Mouse (Mus musculus) retina, adult 2 months (tissue): ENCODE results near the gene Fam173a.
A peak's percentile ranks its signal among the peaks of the same experiment; 100 is the strongest.

ENCODE experiments used
- DNase-seq: peaks from one replicate; pipeline ENCODE4 v3.0.0-alpha.2; 2012; ENCODE audit warnings: low read depth, low spot score

Fam173a gene

DNA sequence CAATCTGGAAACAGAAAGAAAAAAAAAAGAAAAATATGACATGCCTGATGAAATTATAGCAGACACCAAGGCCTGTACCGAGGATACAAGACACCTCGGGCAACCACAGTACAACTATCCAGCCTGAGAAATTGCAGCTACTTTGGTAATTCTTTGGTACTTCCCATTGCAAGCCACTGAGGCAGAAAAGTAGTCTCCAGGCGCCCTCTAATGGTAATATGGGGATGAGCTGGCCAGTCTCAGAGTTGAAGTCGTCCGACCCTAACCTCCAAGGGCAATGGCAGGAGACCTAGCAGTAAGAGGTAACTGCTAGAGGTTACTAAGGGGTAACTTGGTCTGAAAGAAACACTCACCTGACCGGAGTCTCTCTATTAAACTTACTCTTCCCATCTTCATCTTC is 8.3 kb upstream of the Fam173a start:
- no peak for DNase-seq

DNA sequence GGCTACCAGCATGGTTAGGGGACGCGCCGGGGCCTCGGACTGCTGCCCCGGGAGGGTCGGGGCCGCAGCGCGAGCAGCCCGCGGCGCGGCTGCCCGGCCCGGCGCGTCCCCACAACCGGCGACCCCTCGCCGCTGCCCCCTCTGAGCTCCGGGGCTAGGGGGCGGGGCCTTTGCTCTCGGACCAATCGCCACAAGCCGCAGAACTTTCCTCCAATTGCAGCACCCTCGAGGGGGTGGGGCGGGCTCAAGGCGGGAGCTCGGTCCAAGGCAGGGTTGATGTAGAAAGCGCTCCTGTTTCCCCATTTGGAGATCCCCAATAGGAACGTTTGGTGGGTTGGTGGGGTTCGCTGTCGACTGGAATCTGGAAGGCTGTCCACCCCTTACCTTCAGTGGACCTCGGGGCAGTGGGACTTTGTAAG is 4.3 kb upstream of the Fam173a start, which contains the start of gene Metrn:
Metrn (minus strand) TSS at position 186 of the 419 bp plus-strand sequence.
- no peak for DNase-seq

DNA sequence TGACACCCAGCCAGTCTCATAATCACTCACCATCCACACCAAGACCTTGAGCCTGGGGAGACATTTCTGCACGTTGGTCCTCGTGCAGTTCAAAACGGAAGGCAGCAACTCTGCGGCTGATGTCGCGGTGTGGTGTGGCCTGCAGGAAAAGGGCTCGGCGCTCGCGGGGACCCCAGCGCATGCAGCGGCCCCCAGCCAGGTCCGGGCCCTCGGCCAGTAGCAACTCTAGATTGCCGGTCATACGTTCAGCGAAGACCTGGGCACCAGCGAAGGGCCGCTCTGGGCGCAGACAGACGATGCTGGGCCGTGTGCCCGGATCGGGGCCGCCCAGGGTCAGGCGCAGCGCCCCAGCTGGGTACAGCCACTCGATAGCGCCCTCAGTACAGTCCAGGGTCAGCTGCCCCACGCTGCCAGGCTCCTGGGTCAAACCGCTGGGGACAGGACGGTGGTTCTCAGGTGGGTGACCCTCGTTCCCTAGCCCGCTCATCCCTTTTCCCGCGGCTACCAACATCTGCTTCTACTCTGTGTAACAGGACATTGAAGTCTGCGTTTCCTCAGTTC is 3.6 kb upstream of the Fam173a start:
- no peak for DNase-seq

DNA sequence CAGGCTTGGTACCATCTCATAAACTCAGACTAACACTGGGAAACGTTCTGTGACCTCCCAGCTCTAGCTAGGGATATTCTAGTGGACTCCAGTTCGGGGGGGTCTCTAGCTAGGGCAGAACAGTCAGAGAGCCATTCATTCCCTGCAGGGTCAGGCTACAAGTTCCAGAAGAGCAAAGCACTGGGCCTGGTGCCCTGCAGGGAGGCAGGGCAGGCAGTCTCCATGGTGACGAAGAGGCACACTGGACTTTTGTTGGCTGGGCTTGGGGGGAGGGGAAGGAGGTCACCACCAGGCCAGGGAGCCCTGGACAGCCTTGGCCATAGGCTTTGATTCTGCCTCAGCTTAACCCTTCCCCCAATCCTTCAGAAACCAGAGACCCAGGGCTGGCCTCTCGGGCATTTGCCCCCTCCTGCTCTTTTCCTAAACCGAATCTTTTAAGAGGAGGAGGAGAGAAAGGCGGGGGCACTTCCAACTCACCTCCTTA is 3.0 kb upstream of the Fam173a start, which contains the start of gene AC134908.4:
AC134908.4 (minus strand) TSS at position 51 of the 484 bp plus-strand sequence.
- no peak for DNase-seq

DNA sequence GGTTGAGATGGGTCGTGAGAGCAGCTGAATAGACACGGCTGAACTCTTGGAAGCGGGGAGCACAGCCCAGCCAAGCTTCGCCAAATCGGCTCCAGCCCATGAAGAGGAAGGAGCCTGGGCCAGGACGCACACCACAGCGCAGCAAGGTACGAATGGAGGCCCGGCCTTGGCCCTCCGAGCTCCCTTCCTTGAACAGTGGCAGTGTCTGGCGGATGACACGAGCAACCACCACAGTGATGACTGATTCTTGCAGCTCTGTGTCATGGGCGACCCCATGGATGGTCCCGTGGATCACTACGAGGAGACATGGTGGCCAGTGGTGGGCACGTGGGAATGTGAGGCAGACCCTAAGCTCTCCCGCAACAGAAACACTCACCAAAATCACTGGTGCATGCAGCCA is 2.3 kb upstream of the Fam173a start:
- DNase-seq = no peak

DNA sequence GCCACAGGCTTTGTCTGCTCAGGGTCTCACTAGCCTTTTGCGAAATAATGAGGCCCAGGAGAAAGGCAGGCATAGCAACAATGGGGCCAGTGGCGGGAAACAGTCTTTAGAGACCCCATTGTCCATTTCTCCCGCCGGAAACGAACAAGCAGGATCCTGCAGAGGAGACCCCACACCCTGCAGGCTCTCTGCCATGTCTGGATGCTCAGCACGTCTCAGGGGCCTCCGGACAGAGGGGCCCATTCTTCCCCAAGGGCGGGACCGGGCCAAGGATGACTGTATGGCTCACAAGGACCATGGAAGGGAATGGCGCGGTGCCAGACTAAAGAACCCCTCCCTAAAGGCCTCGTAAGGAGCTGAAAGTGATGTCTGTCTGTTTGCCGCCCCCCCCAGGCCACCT is 1.5 kb upstream of the Fam173a start:
- DNase-seq = no peak

DNA sequence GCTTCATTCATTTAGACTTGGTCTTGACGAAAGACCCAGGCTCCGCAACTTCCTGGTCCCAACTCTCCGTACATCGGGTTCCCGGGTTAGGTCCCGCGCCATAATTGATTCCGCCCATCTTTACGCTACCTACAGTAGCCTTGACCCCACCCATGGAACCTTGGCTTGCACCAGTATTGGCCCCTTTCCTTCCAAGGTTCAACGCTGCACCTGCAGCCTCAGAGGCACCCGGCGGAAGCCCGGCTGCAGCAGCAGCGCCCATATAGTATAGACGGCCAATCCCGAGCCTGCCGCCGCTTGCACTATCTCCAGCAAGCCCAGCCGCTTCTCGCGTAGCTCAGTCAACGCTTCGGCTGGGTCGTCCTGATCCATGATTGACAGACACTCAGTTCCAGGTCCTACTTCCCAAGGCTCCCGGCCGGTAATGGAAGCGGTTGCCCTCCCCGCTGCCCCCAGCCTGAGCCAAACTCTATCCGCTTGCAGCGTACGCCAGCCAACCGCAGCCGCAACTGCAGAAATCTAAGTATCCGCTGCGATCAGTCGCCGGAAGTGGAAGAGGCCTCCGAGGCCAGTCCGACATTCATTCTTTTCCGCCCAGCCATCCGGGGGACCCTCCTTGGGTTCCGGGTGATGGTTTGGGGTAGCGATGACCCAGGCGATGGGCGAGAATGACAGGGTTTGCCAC is 716 bp downstream of the Fam173a start:
- DNase-seq = peak; percentile 74

DNA sequence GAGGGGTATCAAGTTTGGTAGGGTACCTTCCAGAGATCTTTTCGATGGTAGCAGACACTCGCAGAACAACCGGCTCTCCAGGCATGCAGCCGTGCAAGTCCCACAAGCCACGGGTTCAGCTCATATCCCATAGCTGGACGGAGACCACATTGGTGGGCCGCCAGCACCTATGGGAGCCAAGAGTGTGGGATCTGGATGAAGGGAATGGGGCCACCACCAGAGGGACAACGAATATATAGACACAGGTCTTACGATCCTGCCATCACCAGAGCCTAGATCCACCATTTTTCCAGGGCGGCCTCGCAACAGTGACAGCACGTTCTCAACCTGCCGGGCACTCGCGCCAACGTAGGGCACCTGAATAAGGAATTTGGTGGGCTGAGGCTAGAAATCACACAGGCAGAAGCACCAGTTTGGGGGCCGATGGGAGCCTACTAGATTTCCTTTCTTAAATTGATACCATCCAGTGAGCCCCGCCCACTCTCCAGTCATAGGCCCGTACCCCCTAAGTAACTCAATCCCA is 1.3 kb downstream of the Fam173a start:
- DNase-seq = no peak

DNA sequence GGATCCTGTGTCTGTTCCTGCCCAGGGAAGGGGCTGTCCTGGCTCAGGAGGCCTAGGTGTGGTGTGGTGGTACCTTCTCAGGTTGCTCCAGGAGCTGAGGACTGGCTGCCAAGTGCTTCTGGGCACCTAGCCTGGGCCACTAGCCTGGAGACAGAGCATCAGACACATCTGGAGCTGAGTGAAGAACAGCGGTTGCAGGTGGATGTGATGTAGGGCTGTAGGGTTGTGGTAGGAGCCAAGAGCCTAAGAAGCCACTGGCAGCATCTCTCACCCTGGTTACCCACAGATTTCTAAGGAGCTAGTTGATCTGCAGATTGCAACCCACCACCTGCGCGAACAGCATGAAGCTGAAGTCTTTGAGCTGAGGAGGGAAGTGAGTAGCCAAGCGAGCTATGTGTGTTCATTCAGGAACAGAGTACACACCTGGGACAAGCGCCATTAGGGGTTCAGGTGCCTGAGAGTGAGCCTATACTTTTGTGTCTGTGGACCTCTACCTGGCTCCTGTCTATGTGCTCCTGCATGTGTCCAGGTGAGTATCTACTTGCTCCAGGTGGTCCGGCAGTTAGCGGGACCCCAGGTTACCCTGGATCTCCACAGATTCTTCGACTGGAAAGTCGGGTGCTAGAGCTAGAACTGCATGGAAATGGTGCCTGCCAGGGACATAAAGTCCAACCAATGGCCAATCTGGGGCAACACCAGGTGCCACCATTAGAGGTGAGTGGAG is 5.8 kb downstream of the Fam173a start:
- DNase-seq = no peak

DNA sequence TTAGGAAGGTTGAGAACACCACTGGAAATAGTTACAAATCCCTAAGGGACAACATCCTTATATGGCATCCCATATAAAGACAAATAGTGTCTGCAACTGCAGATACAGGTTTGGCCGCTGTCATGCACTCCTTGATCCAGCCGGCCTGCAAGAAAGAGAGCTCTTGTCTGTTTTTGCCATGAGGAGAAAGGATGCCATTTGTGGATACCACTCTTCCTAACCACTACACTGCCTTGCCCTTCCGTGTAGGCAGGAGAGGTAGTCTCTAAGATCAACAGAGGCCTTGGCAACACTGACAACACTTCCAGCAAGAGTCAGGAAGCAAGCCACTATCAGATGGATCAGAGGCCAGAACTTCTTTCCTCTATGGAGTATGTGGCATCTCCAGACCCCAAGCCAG is 6.4 kb downstream of the Fam173a start, which contains the start of gene Ccdc78:
Ccdc78 (plus strand) TSS at position 301 of the 400 bp plus-strand sequence.
- no peak for DNase-seq

DNA sequence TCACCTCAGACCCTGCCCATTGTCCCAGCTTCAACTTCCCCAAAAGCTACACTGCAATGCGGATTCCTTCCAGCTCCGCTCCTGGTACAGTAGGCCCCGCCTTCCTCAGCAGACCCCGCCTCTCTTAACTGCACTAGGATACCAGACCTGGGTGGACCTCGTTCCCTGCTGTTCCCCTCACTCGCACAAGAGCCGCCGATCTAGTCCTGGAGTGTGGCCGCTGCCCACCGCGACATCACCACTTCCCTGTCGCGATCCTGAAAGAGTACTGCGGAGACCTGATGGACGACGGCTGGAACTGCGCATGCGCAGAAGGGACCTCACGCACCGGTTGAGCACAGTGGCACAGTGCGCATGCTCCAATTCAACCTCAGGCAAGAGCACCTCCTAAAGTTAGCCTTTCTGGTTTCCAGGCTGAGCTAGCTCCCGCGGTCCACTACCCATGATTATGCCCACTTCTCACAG is 7.4 kb downstream of the Fam173a start, which contains the start of gene Haghl:
Haghl (minus strand) TSS at position 393 of the 465 bp plus-strand sequence.
- peak; percentile 90 for DNase-seq

DNA sequence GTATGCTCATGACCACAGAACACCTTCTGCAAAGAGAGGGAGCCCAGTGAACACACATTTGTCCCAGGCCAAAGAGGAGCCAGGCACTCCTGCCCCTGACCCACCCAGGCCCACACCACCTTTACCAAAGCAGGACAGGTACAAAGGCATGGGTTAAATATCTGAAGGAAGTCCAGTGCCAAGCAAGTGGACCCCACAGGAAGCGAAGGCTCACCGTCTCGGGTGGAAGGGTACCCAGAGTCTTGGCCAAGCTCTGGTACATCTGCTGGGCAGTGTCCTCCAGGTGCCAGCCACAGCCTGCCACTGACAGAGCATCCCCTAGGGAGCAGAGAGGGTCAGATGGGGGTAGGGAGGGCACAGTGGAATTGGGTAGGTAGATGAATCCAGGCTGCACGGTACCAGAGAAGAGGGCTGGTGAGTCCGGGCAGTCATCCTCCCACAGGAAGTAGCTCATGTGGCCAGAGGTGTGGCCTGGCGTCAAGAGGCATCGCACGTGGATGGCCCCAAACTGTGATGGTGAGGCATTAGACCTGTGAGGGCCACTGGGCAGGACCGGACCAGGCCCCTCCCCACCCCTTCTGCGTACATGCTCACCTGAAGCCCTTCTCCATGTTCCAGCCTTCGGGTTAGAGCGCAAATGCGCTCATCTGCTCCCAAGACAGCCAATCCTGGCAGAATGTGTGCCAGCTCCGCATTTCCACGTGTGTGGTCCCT is 8.7 kb downstream of the Fam173a start:
- no peak for DNase-seq

DNA sequence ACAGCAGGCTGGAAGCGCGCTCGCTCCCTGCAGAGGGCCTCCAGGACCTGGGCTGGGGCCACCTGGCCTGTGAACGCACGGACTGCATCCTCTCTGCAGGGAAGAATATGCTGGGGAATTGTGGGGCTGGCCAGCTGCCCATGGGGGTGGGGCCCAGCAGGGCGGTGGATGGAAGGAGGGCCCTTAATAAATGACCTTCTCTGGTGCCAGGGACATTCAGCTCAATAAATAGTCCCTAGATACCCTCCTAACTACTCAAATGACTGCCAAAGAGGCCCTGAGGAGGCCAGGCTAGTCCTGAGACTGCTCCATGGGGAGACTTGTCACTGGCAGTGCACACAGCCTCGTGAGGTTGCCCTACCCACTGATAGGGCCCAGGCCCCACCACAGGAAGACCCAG is 9.6 kb downstream of the Fam173a start:
- DNase-seq = no peak

DNA sequence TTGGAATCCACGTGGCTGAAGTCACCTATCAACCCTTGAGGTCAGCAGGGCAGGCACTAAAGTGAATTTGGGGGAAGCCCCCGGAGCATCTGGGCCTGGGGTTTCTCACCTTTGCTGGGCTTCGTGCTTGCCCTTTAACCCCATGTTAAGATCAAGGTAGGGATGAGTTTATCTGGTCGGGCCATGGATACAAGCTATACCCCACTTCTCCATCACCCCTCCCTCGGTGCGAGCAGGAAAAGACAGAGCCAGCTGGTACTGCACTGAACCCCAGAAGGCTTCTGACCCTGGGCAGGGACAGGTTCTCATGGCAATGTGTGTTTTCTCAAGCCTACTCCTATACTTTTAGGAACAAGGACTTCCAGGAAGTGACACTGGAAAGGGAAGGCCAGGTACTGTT is 11.4 kb downstream of the Fam173a start:
- DNase-seq = no peak

DNA sequence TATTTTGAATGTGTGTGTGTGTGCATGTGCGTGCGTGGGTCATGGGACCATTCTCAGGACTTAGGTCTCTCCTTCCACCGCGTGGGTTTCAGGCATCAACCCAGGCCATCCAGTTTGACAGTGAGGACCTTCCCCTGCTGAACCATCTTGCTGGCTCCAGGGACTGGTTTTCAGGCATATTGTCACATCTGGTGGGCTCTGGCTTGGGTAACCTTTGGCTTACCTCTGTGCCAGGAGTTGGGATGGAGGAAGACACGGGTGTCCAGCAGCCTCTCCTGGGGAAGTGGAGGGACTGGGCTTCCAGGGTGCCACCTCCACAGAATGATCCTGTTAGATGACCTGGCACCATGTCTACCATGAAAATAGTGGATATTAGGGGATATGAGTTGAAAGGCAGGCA is 14.8 kb downstream of the Fam173a start:
- no peak for DNase-seq

DNA sequence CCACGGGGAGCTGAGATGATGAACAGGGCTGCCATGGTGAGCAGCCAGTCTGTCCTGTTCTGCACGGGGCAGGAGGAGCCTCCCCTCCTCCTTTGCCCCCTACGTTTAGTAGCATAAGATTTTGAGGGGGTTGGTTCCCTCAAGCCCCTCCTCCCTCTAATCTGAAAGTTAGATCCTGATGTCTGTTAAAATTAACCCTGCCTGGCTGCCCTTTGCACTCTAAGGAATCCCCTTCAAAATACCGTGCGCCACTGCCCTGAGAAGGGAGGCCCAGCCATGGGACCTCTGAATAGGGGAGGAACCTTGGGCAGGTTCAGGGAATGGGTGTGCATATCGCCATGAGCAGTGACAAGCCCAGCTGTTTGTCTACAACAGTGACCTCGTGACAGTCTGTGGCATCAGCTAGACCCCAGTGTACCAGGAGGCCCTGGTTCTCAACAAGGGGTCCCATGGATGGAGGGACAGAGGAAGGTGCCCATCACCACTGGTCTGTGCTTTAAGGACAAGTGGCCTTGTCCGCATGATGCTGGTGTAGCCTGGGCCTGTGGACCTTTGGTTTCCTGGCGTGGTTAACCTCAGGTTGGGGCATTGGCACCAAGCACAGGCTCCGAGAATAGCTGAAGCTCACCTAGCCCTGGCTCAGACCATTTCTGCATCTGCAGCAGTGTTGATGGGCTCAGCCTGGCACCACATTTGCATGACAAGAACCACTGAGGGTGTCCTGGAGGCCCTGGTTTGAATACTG is 17.2 kb downstream of the Fam173a start:
- DNase-seq = no peak

DNA sequence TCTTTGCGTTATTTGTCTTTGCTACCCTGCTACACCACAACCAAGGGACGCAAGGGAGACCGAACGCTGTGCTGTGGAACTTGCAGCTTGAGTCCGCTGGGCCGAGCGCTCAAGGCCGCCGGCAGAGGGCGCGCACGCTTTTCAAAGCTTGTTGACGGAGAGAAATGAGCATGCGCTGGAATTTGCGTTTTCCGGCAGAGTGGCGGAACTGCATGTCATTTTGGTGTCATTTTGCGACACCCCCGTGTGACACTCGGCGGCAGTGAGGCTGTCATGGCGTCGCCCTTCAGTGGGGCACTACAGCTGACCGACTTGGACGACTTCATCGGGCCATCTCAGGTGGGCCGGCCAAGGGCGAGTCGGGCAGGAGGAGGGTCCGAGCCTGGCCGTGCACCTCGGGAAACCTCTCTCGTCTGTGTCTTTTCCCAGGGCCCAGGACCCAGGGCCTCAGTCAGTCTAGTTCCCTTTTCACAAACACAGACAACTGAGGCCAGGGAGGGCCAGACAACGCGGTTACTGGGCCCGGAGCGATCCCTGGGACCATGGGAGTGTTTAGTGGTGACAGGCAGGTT is 19.1 kb downstream of the Fam173a start, which contains the start of gene Narfl:
Narfl (plus strand) TSS at position 228 of the 572 bp plus-strand sequence.
- DNase-seq = peak; percentile 99

DNA sequence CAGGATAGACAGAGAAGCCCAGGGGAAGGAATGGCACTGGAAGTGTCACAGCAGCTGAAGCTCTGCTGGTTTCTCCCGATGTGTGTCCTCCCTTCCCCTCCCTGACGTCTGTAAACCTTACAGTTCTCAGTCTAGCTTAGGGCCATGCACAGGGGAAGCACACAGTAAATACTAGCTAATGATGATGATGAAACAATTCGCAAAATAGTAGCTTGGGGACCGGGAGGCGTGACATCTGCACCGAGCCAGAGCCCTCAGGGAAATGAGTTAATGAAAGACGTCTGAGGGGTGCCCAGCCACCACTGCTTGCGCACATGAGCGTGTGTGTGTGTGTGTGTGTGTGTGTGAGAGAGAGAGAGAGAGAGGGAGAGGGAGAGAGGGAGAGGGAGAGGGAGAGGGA is 23.4 kb downstream of the Fam173a start:
- no peak for DNase-seq

DNA sequence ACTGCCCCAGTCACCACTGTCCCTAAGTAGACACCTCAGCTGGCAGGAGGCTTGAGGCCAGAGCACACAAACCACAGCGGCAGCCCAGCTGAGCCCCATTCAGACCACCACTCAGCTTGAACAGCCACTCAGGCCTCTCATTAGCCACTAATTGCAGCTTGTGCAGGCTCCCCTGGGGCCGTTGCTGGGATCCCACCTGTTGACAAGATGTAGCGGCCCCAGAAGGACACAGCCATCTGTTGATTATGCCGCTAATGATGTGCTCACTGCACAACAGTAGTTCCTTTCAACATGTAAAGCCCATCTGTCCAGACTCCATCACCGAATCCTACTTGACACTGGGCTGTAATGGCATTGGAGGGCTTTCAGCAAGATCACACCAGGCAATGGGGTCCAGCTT is 26.8 kb downstream of the Fam173a start:
- no peak for DNase-seq

DNA sequence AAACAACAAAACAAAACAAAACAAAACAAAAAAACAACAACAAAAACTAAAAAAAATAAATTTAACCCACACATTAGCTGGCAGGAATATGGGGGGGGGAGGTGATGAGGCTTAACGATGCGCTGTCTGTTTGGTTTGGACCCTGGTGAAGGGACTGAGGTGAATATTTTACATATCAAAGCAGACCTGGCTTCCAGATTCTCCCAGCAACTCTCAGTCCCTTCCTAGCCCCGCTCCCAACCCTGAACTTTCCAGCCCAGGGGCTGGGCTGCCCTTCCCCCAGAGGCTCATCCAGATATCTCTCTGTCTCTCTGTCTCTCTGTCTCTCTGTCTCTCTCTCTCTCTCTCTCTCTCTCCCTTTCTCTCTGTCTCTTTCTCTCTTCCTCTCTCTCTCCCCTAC is 30.1 kb downstream of the Fam173a start:
- DNase-seq = no peak
